13 mouse cellular contexts compared by ENCODE assay signal in genomic region chr6:94577991-94578390, GRCm38 (mm10).
A peak's percentile ranks its signal among the peaks of the same experiment; 100 is the strongest.
DNase-seq lines count a peak whose midpoint lies in the region; ATAC-seq and TF ChIP-seq lines count a peak whose summit lies in the region.
"Had no signal": no experiment of that assay in that cellular context is flagged by ENCODE, and none has a peak within 500 bp of the region (broad histone marks: within the 10 kb centered on the region; RNA-seq: fewer than 3 reads in every experiment).

No protein-coding gene starts in this region.

- TF ChIP-seq CTCF in layer of hippocampus, adult 2 months (conservative IDR thresholded peaks at IDR 0.05): no peak
- TF ChIP-seq CTCF in cerebellum, adult 2 months (IDR thresholded peaks at IDR 0.05; ENCODE audit: borderline replicate concordance, insufficient read depth, low read depth, low read length): no peak

- TF ChIP-seq POLR2A in cerebellum, adult 2 months (IDR thresholded peaks at IDR 0.05; ENCODE audit: borderline replicate concordance, insufficient read depth, low read length): no peak

- no peaks in the 10 kb centered on the region for H3K27me3 ChIP-seq in embryonic facial prominence, embryonic 12.5 days
- H3K27me3 ChIP-seq in hindbrain, embryonic 15.5 days: no peaks in the 10 kb centered on the region
- no peaks in the 10 kb centered on the region for H3K27me3 ChIP-seq in neural tube, embryonic 12.5 days (replicated peaks)
- no peaks in the 10 kb centered on the region for H3K27me3 ChIP-seq in cerebellum, adult 2 months (ENCODE audit: control insufficient read depth, insufficient read depth, low read length)
- H3K27me3 ChIP-seq: embryonic facial prominence, embryonic 13.5 days; liver, embryonic 12.5 days; Patski had no signal

- H3K4me1 ChIP-seq in embryonic facial prominence, embryonic 12.5 days: no peaks in the 10 kb centered on the region
- peaks cover 23% of the 10 kb centered on the region for H3K4me1 ChIP-seq in hindbrain, embryonic 15.5 days (replicated peaks)
- H3K4me1 ChIP-seq in neural tube, embryonic 12.5 days: peaks cover 18% of the 10 kb centered on the region
- H3K4me1 ChIP-seq in cerebellum, adult 2 months (ENCODE audit: control insufficient read depth, insufficient read depth, low read length): no peaks in the 10 kb centered on the region; the same call in 1 of the 2 replicates
- H3K4me1 ChIP-seq: embryonic facial prominence, embryonic 13.5 days; liver, embryonic 12.5 days had no signal

- no peak for DNase-seq in layer of hippocampus, adult 2 months (ENCODE audit: low spot score in 2 of 2)
- DNase-seq in layer of hippocampus, adult 18-20 months (ENCODE audit: low spot score in 2 of 2): no peak
- no peak for DNase-seq in cerebellum, adult 2 months
- DNase-seq in gastrocnemius, postnatal 10 days: no peak
- DNase-seq: heart, postnatal 4 days; kidney, postnatal 4 days had no signal

- no peak overlapping the region for H3K9ac ChIP-seq in embryonic facial prominence, embryonic 12.5 days
- H3K9ac ChIP-seq in hindbrain, embryonic 15.5 days: no peak overlapping the region
- H3K9ac ChIP-seq in neural tube, embryonic 12.5 days: no peak overlapping the region
- H3K9ac ChIP-seq: embryonic facial prominence, embryonic 13.5 days; liver, embryonic 12.5 days had no signal

- no peaks in the 10 kb centered on the region for H3K36me3 ChIP-seq in embryonic facial prominence, embryonic 12.5 days
- no peaks in the 10 kb centered on the region for H3K36me3 ChIP-seq in hindbrain, embryonic 15.5 days
- H3K36me3 ChIP-seq in neural tube, embryonic 12.5 days: no peaks in the 10 kb centered on the region
- H3K36me3 ChIP-seq: embryonic facial prominence, embryonic 13.5 days; liver, embryonic 12.5 days had no signal

- peak overlapping the region; percentile 68 for H3K27ac ChIP-seq in layer of hippocampus, adult 2 months
- H3K27ac ChIP-seq in embryonic facial prominence, embryonic 12.5 days: no peak overlapping the region
- peak overlapping the region; percentile 59; the same call in 1 of the 2 replicates for H3K27ac ChIP-seq in hindbrain, embryonic 15.5 days (replicated peaks)
- no peak overlapping the region for H3K27ac ChIP-seq in neural tube, embryonic 12.5 days
- H3K27ac ChIP-seq in cerebellum, adult 2 months (ENCODE audit: insufficient read depth, low read length): no peak overlapping the region
- H3K27ac ChIP-seq: embryonic facial prominence, embryonic 13.5 days; liver, embryonic 12.5 days had no signal

- H3K9me3 ChIP-seq in embryonic facial prominence, embryonic 12.5 days: no peaks in the 10 kb centered on the region
- H3K9me3 ChIP-seq in hindbrain, embryonic 15.5 days: no peaks in the 10 kb centered on the region
- no peaks in the 10 kb centered on the region for H3K9me3 ChIP-seq in neural tube, embryonic 12.5 days
- H3K9me3 ChIP-seq: embryonic facial prominence, embryonic 13.5 days; liver, embryonic 12.5 days had no signal

- 39% methylated on average over 8 of the region's 8 CpGs for WGBS in embryonic facial prominence, embryonic 12.5 days
- WGBS in hindbrain, embryonic 15.5 days: 24% methylated on average over 8 of the region's 8 CpGs
- WGBS in neural tube, embryonic 12.5 days: 27% methylated on average over 8 of the region's 8 CpGs
- 56% methylated on average over 8 of the region's 8 CpGs for WGBS in cerebellum, adult 2 months

- peak; percentile 60; the same call in 1 of the 2 replicates for ATAC-seq in embryonic facial prominence, embryonic 12.5 days (ENCODE audit: insufficient number of reproducible peaks, insufficient read depth, low FRiP score, low TSS enrichment)
- ATAC-seq in hindbrain, embryonic 15.5 days (ENCODE audit: low FRiP score, low read depth): peak; percentile 75
- ATAC-seq in neural tube, embryonic 12.5 days (ENCODE audit: low FRiP score, low read depth): peak; percentile 80
- no peak for ATAC-seq in megakaryocyte, adult 5-6 weeks (ENCODE audit: poor library complexity, severe bottlenecking)
- ATAC-seq: liver, embryonic 12.5 days; Patski had no signal

- H3K4me2 ChIP-seq in embryonic facial prominence, embryonic 12.5 days (replicated peaks): no peak overlapping the region
- H3K4me2 ChIP-seq in hindbrain, embryonic 15.5 days: no peak overlapping the region
- H3K4me2 ChIP-seq in neural tube, embryonic 12.5 days (replicated peaks): no peak overlapping the region
- H3K4me2 ChIP-seq: embryonic facial prominence, embryonic 13.5 days; liver, embryonic 12.5 days had no signal

- no peak overlapping the region for H3K4me3 ChIP-seq in layer of hippocampus, adult 2 months
- H3K4me3 ChIP-seq in embryonic facial prominence, embryonic 12.5 days: no peak overlapping the region
- no peak overlapping the region for H3K4me3 ChIP-seq in hindbrain, embryonic 15.5 days
- H3K4me3 ChIP-seq in neural tube, embryonic 12.5 days: no peak overlapping the region
- H3K4me3 ChIP-seq in cerebellum, adult 2 months (replicated peaks; ENCODE audit: insufficient read depth, low read depth, low read length): no peak overlapping the region
- H3K4me3 ChIP-seq: embryonic facial prominence, embryonic 13.5 days; liver, embryonic 12.5 days had no signal

Comparison
In these comparisons a context has a peak if more than half of its experiments do, and no peak if none do; other contexts are left out.
1. H3K27ac ChIP-seq: peak in layer of hippocampus, adult 2 months (single experiment) and hindbrain, embryonic 15.5 days (single experiment); none in embryonic facial prominence, embryonic 12.5 days (single experiment), neural tube, embryonic 12.5 days (single experiment) and cerebellum, adult 2 months (single experiment).